Mouse (Mus musculus) brain, embryonic 14.5 days (tissue): ENCODE data around the gene Rpl35a. TPM values are rescaled to one million over a fixed set of nuclear protein-coding genes. Genes with fewer than 3 reads are reported as not detected.
A peak's percentile ranks its signal among the peaks of the same experiment; 100 is the strongest.
"Not testable (repeated sequence)": the region's sequence is repeated elsewhere in the genome, so short reads cannot be mapped to it uniquely, and the experiment has no call there.

Experiments used
- DNase-seq: peaks from one replicate; pipeline ENCODE4 v3.0.0-alpha.2; 2011; ENCODE audit warnings: low read depth
- CTCF ChIP-seq: fragments of 200-500 bp; IDR thresholded peaks from 2 replicates; pipeline ENCODE4 v1.5.1; 2012; ENCODE audit warnings: inconsistent platforms, mild to moderate bottlenecking, moderate library complexity, borderline replicate concordance; ENCODE audit not compliant: insufficient read depth, insufficient read length; ENCODE audit errors: extremely low read depth
- POLR2A ChIP-seq: fragments of 200-500 bp; IDR thresholded peaks from 2 replicates; pipeline ENCODE4 v1.6.1; 2012; ENCODE audit warnings: mild to moderate bottlenecking, inconsistent platforms, borderline replicate concordance; ENCODE audit not compliant: poor library complexity, insufficient read depth, insufficient read length, severe bottlenecking; ENCODE audit errors: extremely low read depth
- polyA plus RNA-seq: library from polyadenylated mRNA; depleted of rRNA; stranded (reverse); fragments of >200 nt; gene quantifications from 2 replicates; pipeline ENCODE4 v1.2.3, GENCODE M21; 2012

The Rpl35a gene
- polyA plus RNA-seq, 1 experiment = 746 TPM

- DNase-seq = peak; percentile 81
- TF ChIP-seq CTCF (peak; percentile 91), POLR2A (no peak)
These were observed 32.5 kb upstream of the Rpl35a start for GRCm38 (mm10) chr16:33023750-33024149.

- peak; percentile 65 for DNase-seq
- TF ChIP-seq POLR2A (no peak), CTCF (no peak)
These were observed 31.7 kb upstream of the Rpl35a start for GRCm38 (mm10) chr16:33024456-33025104.

- TF ChIP-seq CTCF = no peak
- no peak for TF ChIP-seq POLR2A
- no peak for DNase-seq
These were observed 29.9 kb upstream of the Rpl35a start for GRCm38 (mm10) chr16:33026357-33026756.

- DNase-seq = no peak
- TF ChIP-seq POLR2A (no peak), CTCF (no peak)
These were observed 20.2 kb upstream of the Rpl35a start for GRCm38 (mm10) chr16:33036006-33036405.

GRCm38 (mm10) chr16:33042682-33043081 lies 13.6 kb upstream of the Rpl35a start:
- no peak for TF ChIP-seq POLR2A
- no peak for TF ChIP-seq CTCF
- no peak for DNase-seq

- TF ChIP-seq POLR2A (no peak), CTCF (no peak)
These were observed 13.0 kb upstream of the Rpl35a start for GRCm38 (mm10) chr16:33043268-33043667.

GRCm38 (mm10) chr16:33048004-33048403 lies 8.2 kb upstream of the Rpl35a start:
- DNase-seq = no peak
- TF ChIP-seq POLR2A (no peak), CTCF (no peak)

More at GRCm38 (mm10) chr16:33043268-33043667, 13.0 kb upstream of the Rpl35a start:
- no peak for DNase-seq

GRCm38 (mm10) chr16:33048686-33049085 lies 7.6 kb upstream of the Rpl35a start:
- TF ChIP-seq POLR2A = no peak
- no peak for TF ChIP-seq CTCF
- DNase-seq = no peak

GRCm38 (mm10) chr16:33049809-33050208 lies 6.4 kb upstream of the Rpl35a start:
- DNase-seq = no peak
- TF ChIP-seq CTCF = no peak
- no peak for TF ChIP-seq POLR2A

- TF ChIP-seq POLR2A (no peak), CTCF (no peak)
- DNase-seq = no peak
These were observed 3.1 kb upstream of the Rpl35a start for GRCm38 (mm10) chr16:33053141-33053540.

- not testable (repeated sequence) for DNase-seq
These were observed 1.3 kb upstream of the Rpl35a start for GRCm38 (mm10) chr16:33054927-33055326.

- DNase-seq = no peak
- TF ChIP-seq CTCF = no peak
- no peak for TF ChIP-seq POLR2A
These were observed 598 bp upstream of the Rpl35a start for GRCm38 (mm10) chr16:33055655-33056054.
